Mouse (Mus musculus): ENCODE data around the gene Ehf.

- TF ChIP-seq EP300 (optimal IDR thresholded peaks at IDR 0.05) (no peak), CTCF (IDR thresholded peaks at IDR 0.05; ENCODE audit: low read depth) (no peak)
These were observed 88.2 kb downstream of the Ehf start for GRCm38 (mm10) chr2:103214861-103215260.

Measured in stomach, postnatal 0 days (tissue).